Mouse (Mus musculus): ENCODE measurements at regions not wholly inside any gene's neighbourhood (a gene's known extent, or its start where the extent isn't known, plus 50 kb on each side); places are given as distances from the start of the nearest gene placed in this dataset.
A peak's percentile ranks its signal among the peaks of the same experiment; 100 is the strongest.

- H3K4me2 ChIP-seq: no peak overlapping the region
- no peak overlapping the region for H3K9ac ChIP-seq
- no peak overlapping the region for H3K4me3 ChIP-seq
- no peaks in the 10 kb centered on the region for H3K9me3 ChIP-seq
- H3K27ac ChIP-seq (replicated peaks): no peak overlapping the region
- 53% methylated on average over 2 of the region's 2 CpGs for WGBS
- no peak for ATAC-seq (ENCODE audit: extremely low read depth, insufficient number of reproducible peaks, low FRiP score, low TSS enrichment)
- H3K4me1 ChIP-seq: peaks cover 36% of the 10 kb centered on the region
- H3K36me3 ChIP-seq: no peaks in the 10 kb centered on the region
- H3K27me3 ChIP-seq (replicated peaks): no peaks in the 10 kb centered on the region
Observed at GRCm38 (mm10) chr13:63724293-63724692, 90.7 kb upstream of the Ercc6l2 start.

- ATAC-seq (ENCODE audit: extremely low read depth, insufficient number of reproducible peaks, low FRiP score, low TSS enrichment): no peak
- Histone ChIP-seq H3K36me3 (no peaks in the 10 kb centered on the region), H3K4me2 (no peak overlapping the region), H3K27me3 (replicated peaks) (no peaks in the 10 kb centered on the region), H3K4me1 (peaks cover 29% of the 10 kb centered on the region), H3K27ac (replicated peaks) (no peak overlapping the region), H3K9me3 (no peaks in the 10 kb centered on the region), H3K4me3 (no peak overlapping the region), H3K9ac (no peak overlapping the region)
- 59% methylated on average over 2 of the region's 2 CpGs for WGBS
Observed at GRCm38 (mm10) chr13:63724843-63725582, 90.0 kb upstream of the Ercc6l2 start.

DNA sequence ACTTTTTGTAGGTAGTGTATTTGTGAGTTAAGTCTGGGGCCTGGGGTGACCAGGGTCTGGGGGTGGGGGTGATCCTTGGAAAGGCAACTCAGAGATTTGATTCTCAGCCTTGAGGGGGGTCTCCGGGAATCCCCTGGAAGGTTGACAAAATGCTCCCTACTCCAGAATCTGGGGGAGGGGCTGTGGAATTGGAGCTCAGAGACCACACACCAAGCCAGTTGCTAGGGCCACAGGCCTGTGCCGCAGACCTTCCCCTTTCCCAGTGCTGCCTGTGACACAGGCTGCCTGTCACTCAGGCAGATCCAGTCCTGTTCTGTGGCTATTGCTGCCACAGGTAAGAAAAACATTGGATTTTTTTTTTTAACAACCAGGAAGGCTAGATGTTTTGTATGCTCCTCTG, 89.0 kb upstream of the Ercc6l2 start:
- peaks cover 20% of the 10 kb centered on the region for H3K4me1 ChIP-seq
- ATAC-seq (ENCODE audit: extremely low read depth, insufficient number of reproducible peaks, low FRiP score, low TSS enrichment): no peak
- WGBS: 39% methylated on average over 2 of the region's 2 CpGs
- no peak overlapping the region for H3K4me2 ChIP-seq
- no peaks in the 10 kb centered on the region for H3K36me3 ChIP-seq
- no peaks in the 10 kb centered on the region for H3K27me3 ChIP-seq (replicated peaks)
- H3K4me3 ChIP-seq: no peak overlapping the region
- no peaks in the 10 kb centered on the region for H3K9me3 ChIP-seq
- no peak overlapping the region for H3K27ac ChIP-seq (replicated peaks)
- H3K9ac ChIP-seq: no peak overlapping the region

DNA sequence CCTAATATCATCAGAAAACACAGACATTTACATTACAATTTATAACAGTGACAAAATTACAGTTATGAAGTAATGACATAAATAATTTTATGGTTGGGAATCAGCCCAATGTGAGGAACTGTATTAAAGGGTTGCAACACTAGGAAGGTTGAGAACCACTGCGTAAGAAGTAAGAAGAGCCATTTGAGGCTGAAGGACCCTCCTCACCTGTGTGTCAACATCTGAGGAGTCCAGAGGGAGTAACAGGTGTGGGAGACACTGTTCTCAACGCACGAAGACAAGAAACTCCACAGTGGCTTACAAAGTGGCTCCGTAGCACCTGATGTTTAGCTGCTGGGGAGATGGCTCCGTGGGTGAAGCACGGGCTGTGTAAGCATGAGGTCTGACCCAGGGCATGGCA, 88.5 kb upstream of the Ercc6l2 start:
- Histone ChIP-seq H3K27ac (replicated peaks) (no peak overlapping the region), H3K4me1 (peaks cover 16% of the 10 kb centered on the region)

DNA sequence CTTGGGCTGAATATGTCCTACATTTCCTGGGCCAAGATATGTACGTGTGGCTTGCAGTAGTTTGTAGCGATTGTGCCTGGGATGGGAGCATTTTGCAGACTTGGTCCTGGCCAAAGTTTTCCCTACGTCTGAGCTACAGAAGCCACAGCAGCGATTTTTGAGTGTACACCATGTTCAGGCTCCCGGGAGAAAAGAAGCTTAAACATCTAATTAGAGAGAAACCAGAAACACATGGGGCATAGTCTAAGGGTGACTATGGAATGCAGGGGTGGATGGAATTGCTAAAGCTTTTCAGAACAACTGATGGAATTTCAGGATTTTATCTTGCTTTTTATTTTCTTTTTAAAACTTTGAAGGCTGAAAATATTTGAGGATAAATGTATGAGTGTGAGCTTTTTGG, 79.3 kb upstream of the Ercc6l2 start:
- 79% methylated on average over 5 of the region's 5 CpGs for WGBS
- Histone ChIP-seq H3K9ac (no peak overlapping the region), H3K9me3 (0 out of 2 replicates have a peak, but pooled peaks cover 3% of the 10 kb centered on the region), H3K4me1 (no peaks in the 10 kb centered on the region), H3K4me2 (no peak overlapping the region), H3K36me3 (no peaks in the 10 kb centered on the region), H3K27ac (replicated peaks) (no peak overlapping the region), H3K4me3 (no peak overlapping the region), H3K27me3 (replicated peaks) (no peaks in the 10 kb centered on the region)
- ATAC-seq (ENCODE audit: extremely low read depth, insufficient number of reproducible peaks, low FRiP score, low TSS enrichment): no peak

More for the DNA sequence above, 88.5 kb upstream of the Ercc6l2 start:
- Histone ChIP-seq H3K9me3 (no peaks in the 10 kb centered on the region), H3K9ac (no peak overlapping the region), H3K4me3 (no peak overlapping the region), H3K4me2 (no peak overlapping the region), H3K27me3 (replicated peaks) (no peaks in the 10 kb centered on the region), H3K36me3 (no peaks in the 10 kb centered on the region)
- ATAC-seq (ENCODE audit: extremely low read depth, insufficient number of reproducible peaks, low FRiP score, low TSS enrichment): no peak
- 88% methylated on average over 6 of the region's 6 CpGs for WGBS

DNA sequence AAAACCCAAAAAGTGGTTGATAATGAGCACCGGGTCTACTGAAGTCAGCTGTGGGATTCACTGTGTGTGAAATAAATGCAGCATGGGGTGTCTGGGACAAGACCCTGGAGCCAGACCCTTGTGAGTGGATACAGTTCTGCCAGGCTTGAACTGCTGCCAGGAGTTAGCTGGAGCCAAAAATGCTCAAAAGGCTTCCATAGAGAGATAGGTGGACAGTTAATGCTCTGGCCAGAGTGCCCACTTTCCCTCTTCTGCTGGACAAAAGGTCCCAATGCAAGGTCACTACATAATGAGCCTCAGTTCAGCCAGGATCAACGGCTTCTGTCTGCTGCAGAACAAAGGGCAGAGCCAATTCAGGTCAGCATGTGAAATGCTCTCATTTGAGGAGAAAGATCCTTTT, 73.2 kb upstream of the Ercc6l2 start:
- Histone ChIP-seq H3K4me3 (no peak overlapping the region), H3K9me3 (no peaks in the 10 kb centered on the region), H3K36me3 (no peaks in the 10 kb centered on the region), H3K4me2 (no peak overlapping the region), H3K27ac (replicated peaks) (no peak overlapping the region), H3K4me1 (0 out of 2 replicates have a peak, but pooled peaks cover 4% of the 10 kb centered on the region), H3K27me3 (replicated peaks) (no peaks in the 10 kb centered on the region), H3K9ac (no peak overlapping the region)
- WGBS: 65% methylated on average over 2 of the region's 2 CpGs
- ATAC-seq (ENCODE audit: extremely low read depth, insufficient number of reproducible peaks, low FRiP score, low TSS enrichment): no peak

DNA sequence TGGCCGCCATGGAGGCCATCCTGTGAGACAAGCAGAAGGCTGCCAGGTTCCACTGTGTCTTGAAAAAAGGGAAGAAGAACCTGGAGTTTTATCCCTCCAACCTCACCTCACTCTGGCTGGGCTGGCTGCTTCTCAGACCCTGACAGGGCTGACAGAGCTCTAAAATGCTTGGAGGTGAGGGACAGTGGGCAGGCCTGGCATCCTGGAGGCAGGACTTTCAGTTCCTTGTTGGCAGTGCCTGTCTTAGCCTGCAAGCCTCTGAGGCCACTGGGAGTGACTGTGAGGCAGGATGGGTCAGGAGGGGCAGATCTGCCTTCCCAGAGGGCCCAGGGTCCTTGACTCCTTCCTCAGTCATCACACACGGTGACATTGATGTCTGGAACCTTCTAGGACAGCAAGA, 66.3 kb upstream of the Ercc6l2 start:
- no peaks in the 10 kb centered on the region for H3K36me3 ChIP-seq
- H3K27ac ChIP-seq (replicated peaks): no peak overlapping the region
- ATAC-seq (ENCODE audit: extremely low read depth, insufficient number of reproducible peaks, low FRiP score, low TSS enrichment): no peak
- no peaks in the 10 kb centered on the region for H3K4me1 ChIP-seq
- WGBS: 70% methylated on average over 2 of the region's 2 CpGs
- no peak overlapping the region for H3K9ac ChIP-seq
- H3K4me2 ChIP-seq: no peak overlapping the region
- H3K4me3 ChIP-seq: no peak overlapping the region
- peaks cover 4% of the 10 kb centered on the region; the same call in 1 of the 2 replicates for H3K9me3 ChIP-seq
- no peaks in the 10 kb centered on the region for H3K27me3 ChIP-seq (replicated peaks)

DNA sequence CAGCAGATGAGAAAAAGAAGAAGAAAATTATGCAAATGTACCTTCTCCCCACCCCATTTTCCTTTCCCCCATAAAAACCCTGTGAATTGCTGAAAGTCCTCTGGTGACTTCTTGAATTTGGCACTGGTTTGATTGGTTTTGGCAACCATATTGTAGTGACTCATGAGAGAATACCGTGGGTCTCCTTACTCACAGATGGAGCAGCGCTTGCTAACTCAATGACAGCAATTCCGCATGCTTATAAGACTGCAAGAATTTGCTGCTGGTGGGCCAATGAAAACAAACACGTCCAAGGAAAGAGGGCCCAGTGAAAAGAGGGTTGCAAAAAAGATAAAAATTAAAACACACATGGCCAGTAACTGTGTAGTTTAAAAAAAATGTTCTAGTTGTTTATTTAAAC, 65.0 kb upstream of the Ercc6l2 start:
- no peak for ATAC-seq (ENCODE audit: extremely low read depth, insufficient number of reproducible peaks, low FRiP score, low TSS enrichment)
- H3K36me3 ChIP-seq: no peaks in the 10 kb centered on the region
- no peak overlapping the region for H3K9ac ChIP-seq
- H3K27me3 ChIP-seq (replicated peaks): no peaks in the 10 kb centered on the region
- H3K9me3 ChIP-seq: peaks cover 4% of the 10 kb centered on the region; the same call in 1 of the 2 replicates
- H3K27ac ChIP-seq (replicated peaks): peak overlapping the region; percentile 69
- no peak overlapping the region for H3K4me2 ChIP-seq
- H3K4me1 ChIP-seq: no peaks in the 10 kb centered on the region
- H3K4me3 ChIP-seq: no peak overlapping the region
- 61% methylated on average over 4 of the region's 4 CpGs for WGBS

- Histone ChIP-seq H3K9me3 (peaks cover 4% of the 10 kb centered on the region; the same call in 1 of the 2 replicates), H3K4me1 (no peaks in the 10 kb centered on the region), H3K4me2 (no peak overlapping the region), H3K9ac (no peak overlapping the region), H3K27me3 (replicated peaks) (no peaks in the 10 kb centered on the region), H3K4me3 (no peak overlapping the region), H3K27ac (replicated peaks) (no peak overlapping the region), H3K36me3 (no peaks in the 10 kb centered on the region)
- no peak for ATAC-seq (ENCODE audit: extremely low read depth, insufficient number of reproducible peaks, low FRiP score, low TSS enrichment)
- 54% methylated on average over 2 of the region's 2 CpGs for WGBS
Observed at GRCm38 (mm10) chr13:63751196-63751595, 63.8 kb upstream of the Ercc6l2 start.

DNA sequence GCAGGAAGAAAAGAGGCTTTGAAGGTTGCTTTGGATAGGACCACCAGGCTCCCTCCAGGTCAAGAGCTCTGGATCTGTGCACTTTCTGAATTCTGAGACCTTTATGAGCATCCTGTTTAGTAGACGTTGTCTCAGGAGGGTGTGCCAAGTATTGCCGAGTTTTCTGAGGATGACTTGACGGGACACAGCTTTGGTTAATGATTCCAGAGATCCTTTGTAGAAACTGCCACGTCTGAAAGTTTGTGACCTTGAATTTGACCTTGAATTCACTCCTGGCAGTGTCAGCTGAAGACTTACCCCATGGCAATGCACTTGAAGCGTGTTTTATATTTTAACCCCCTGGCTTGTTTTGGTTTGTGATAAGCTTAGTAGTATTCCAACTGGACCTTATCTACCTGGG, 58.0 kb upstream of the Ercc6l2 start:
- no peak overlapping the region for H3K4me2 ChIP-seq
- H3K9ac ChIP-seq: no peak overlapping the region
- no peaks in the 10 kb centered on the region for H3K27me3 ChIP-seq (replicated peaks)
- H3K4me3 ChIP-seq: no peak overlapping the region
- no peak overlapping the region for H3K27ac ChIP-seq (replicated peaks)
- H3K4me1 ChIP-seq: no peaks in the 10 kb centered on the region
- H3K9me3 ChIP-seq: peaks cover 1% of the 10 kb centered on the region; the same call in 1 of the 2 replicates
- 56% methylated on average over 5 of the region's 5 CpGs for WGBS
- no peaks in the 10 kb centered on the region for H3K36me3 ChIP-seq
- ATAC-seq (ENCODE audit: extremely low read depth, insufficient number of reproducible peaks, low FRiP score, low TSS enrichment): no peak

DNA sequence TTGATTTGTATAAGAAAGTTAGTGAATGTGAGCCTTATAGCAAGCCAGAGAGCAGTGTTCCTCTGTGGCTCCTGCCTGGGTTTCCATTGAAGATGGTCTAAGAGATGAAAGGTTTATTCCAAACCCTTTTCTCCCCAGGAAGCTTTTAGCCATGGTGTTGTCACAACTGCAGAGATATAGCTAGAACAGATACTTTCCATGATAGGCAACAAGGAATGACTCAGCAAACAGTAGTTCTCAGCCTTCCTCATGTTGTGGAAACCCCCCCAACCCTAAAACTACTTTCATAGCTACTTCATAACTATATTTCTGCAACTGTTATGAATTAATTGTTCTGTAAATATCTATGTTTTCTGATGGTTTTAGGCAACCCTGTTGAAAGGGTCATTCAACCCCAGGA, 53.5 kb upstream of the Ercc6l2 start:
- no peak overlapping the region for H3K9ac ChIP-seq
- no peak for ATAC-seq (ENCODE audit: extremely low read depth, insufficient number of reproducible peaks, low FRiP score, low TSS enrichment)
- H3K27ac ChIP-seq (replicated peaks): no peak overlapping the region
- no peaks in the 10 kb centered on the region for H3K4me1 ChIP-seq
- H3K27me3 ChIP-seq (replicated peaks): no peaks in the 10 kb centered on the region
- no peaks in the 10 kb centered on the region for H3K36me3 ChIP-seq
- H3K4me2 ChIP-seq: no peak overlapping the region
- H3K9me3 ChIP-seq: no peaks in the 10 kb centered on the region
- no peak overlapping the region for H3K4me3 ChIP-seq

Measured in heart, embryonic 13.5 days (tissue).